Mouse (Mus musculus): ENCODE results near the gene Ugt2b34.

- no peak for TF ChIP-seq CTCF (IDR thresholded peaks at IDR 0.05; ENCODE audit: borderline replicate concordance, extremely low read depth, insufficient read depth, insufficient read length)
- no peak for TF ChIP-seq POLR2A (IDR thresholded peaks at IDR 0.05; ENCODE audit: borderline replicate concordance, extremely low read depth, insufficient read depth, insufficient read length, poor library complexity, severe bottlenecking)
These were observed 20.1 kb downstream of the Ugt2b34 start for GRCm38 (mm10) chr5:86886620-86887019.

All from brain, embryonic 14.5 days (tissue).